Mouse (Mus musculus) ES-E14 (cell line): Measurements from ENCODE around the gene Umodl1.
A peak's percentile ranks its signal among the peaks of the same experiment; 100 is the strongest.

Source experiments
- CHD2 ChIP-seq: IDR thresholded peaks from 2 replicates; pipeline ENCODE4 v1.6.1; 2014; ENCODE audit warnings: mild to moderate bottlenecking, low read depth, low read length, inconsistent platforms
- HCFC1 ChIP-seq: IDR thresholded peaks from 2 replicates; pipeline ENCODE4 v1.6.1; 2012; ENCODE audit warnings: low read length, inconsistent platforms, borderline replicate concordance; ENCODE audit not compliant: insufficient read depth

DNA sequence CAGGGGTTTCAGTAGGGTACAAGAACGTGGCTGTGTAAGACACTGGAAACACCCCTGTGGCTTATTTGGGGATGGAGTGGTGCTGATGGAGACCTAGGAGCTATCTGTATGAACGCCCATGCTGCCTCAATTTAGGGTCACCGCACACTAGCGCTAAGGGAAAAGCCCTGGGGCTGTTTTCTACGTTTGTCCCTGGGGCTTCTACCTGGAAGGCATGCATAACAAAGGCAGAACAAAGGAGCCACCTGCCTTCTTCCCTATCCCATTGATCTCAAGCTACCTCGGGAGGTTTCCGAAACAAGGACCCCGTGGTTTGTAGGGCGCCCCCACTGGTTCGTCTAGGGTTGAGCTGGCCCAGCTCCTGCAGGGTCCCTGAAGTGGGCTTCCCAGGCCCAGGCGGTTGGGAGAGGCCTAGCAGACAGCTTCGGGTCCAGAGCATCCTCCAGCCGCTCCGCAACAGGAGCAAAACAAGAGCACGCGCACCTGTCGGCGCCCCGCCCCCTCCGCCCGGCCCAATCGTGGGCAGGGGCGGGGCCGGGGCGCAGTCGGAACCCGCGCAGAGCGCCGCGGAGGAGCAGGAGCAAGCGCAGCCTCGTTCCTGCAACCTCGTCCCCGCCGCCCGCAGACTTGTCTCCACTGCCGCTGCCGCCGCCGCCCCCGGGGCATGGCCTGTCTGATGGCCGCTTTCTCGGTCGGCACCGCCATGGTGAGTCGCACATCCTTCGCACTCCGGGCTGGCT, 102.9 kb downstream of the Umodl1 start, which contains the start of gene Abcg1:
- TF ChIP-seq HCFC1 (peak; percentile 56; the same call in 1 of the 2 replicates), CHD2 (no peak)
